In the genomic region with DNA sequence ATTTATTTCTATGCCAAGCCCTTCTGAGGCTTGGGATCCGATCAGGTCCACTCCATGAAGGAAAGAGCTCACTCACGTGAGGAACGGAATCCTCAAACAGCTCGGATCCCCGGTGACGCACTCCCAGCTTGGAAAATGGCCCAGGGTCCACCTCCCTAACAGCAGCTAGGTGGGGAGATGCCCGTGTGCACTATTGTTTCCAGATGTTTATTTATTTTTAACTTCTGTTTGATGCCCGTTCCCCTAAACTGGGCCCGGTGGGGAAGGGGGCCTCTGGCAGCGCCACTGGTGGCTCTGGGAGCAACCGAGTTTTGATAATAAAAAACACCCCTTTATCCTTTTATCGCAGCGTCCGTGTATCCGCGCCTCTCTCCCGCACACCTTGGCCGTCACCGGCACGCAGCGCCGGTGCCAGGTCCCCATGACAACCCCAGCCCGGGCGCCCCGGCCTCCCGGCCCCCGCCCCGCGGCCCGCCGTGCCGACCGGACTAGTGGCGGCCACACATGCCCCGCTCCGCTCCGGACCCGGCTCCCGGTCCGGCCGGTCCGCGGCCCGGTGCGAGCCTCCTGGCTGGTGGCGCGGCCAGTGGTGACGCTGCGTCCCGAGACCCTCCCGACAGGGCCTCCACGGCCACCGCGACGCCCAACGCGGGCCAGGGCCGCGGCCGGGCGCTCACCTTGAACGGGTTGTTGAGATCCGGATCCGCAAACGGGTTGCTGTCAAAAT, we compare ENCODE assay signal across 7 mouse cellular contexts. TPM values are rescaled to one million over a fixed set of nuclear protein-coding genes. Genes with fewer than 3 reads are reported as not detected.
DNase-seq lines count a peak whose midpoint lies in the region; ATAC-seq lines count a peak whose summit lies in the region.

No protein-coding gene starts in this region.

- peak; percentile 58; the same call in 1 of the 2 replicates for ATAC-seq in erythroblast, adult 5-6 weeks (replicated peaks; ENCODE audit: low FRiP score, poor library complexity, severe bottlenecking)

- intact Hi-C loops in heart, postnatal 14 days (cut with DNase I): loop anchor here (2.0 kb wide), 1 partner anchor 74 kb away; the partner anchor contains the start of gene Ap3b1

- DNase-seq in Muller cell, postnatal 12 days (ENCODE audit: inconsistent ontology term): peak; percentile 52
- DNase-seq in adrenal gland, postnatal 4 days (ENCODE audit: low spot score in 2 of 2): peak; percentile 28 to 33
- peak; percentile 44 to 46 for DNase-seq in heart, postnatal 14 days
- DNase-seq in layer of hippocampus, postnatal 14 days (ENCODE audit: low spot score in 2 of 2): peak; percentile 41 to 42
- peak; percentile 70 for DNase-seq in lung, postnatal 36 days
- peak; percentile 40 for DNase-seq in right cerebral cortex, postnatal 14 days

RNA-seq across cellular contexts. Expression of gene Scamp1, which starts 1.0 kb away (rescaled TPM):
- total RNA-seq in adrenal gland, postnatal 4 days (2021): 10 to 100 TPM; 48.1 to 50.1 TPM
- 4.2 and 5.6 TPM in 2 replicates for total RNA-seq in erythroblast, adult 5-6 weeks (2015; ENCODE audit: low replicate concordance)
- total RNA-seq in erythroblast, adult 5-6 weeks (2017; ENCODE audit: low replicate concordance): 7.1 and 7.7 TPM in 2 replicates
- total RNA-seq in heart, postnatal 14 days (2021): 10 to 100 TPM; 31.2 to 31.8 TPM
- 100 to 1,000 TPM; 180 to 182 TPM for total RNA-seq in layer of hippocampus, postnatal 14 days (2021)

Comparison
In these comparisons a context has a peak if more than half of its experiments do, and no peak if none do; other contexts are left out.
1. Peak in every context shown above with its lines: DNase-seq and ATAC-seq.